ENCODE assay signal across 23 mouse cellular contexts in genomic region chr5:122003460-122003859, GRCm38 (mm10). TPM values are rescaled to one million over a fixed set of nuclear protein-coding genes. Genes with fewer than 3 reads are reported as not detected.
DNase-seq lines count a peak whose midpoint lies in the region; ATAC-seq lines count a peak whose summit lies in the region.
"Had no signal": no experiment of that assay in that cellular context is flagged by ENCODE, and none has a peak within 500 bp of the region (broad histone marks: within the 10 kb centered on the region; RNA-seq: fewer than 3 reads in every experiment).

No protein-coding gene starts in this region.

- H3K9ac ChIP-seq in midbrain, embryonic 12.5 days (replicated peaks): no peak overlapping the region
- no peak overlapping the region for H3K9ac ChIP-seq in midbrain, embryonic 14.5 days (replicated peaks; ENCODE audit: low read length)
- no peak overlapping the region for H3K9ac ChIP-seq in liver, embryonic 16.5 days (ENCODE audit: low read depth, low read length)
- H3K9ac ChIP-seq: embryonic facial prominence, embryonic 12.5 days; forebrain, embryonic 12.5 days; hindbrain, embryonic 13.5 days; limb, embryonic 15.5 days had no signal

- 0 out of 2 replicates have a peak overlapping the region, but pooled peaks have one; percentile 10 for H3K27ac ChIP-seq in midbrain, embryonic 12.5 days (replicated peaks)
- H3K27ac ChIP-seq in midbrain, embryonic 14.5 days (replicated peaks; ENCODE audit: low read depth, low read length): no peak overlapping the region
- no peak overlapping the region for H3K27ac ChIP-seq in liver, embryonic 16.5 days (ENCODE audit: low read length)
- H3K27ac ChIP-seq: embryonic facial prominence, embryonic 12.5 days; forebrain, embryonic 12.5 days; hindbrain, embryonic 13.5 days; kidney, postnatal 0 days; limb, embryonic 15.5 days; midbrain, embryonic 10.5 days had no signal

- H3K36me3 ChIP-seq in midbrain, embryonic 12.5 days: peaks cover 8% of the 10 kb centered on the region; the same call in 1 of the 2 replicates
- H3K36me3 ChIP-seq in midbrain, embryonic 14.5 days (ENCODE audit: control insufficient read depth, insufficient read depth, low read length): no peaks in the 10 kb centered on the region
- H3K36me3 ChIP-seq in liver, embryonic 16.5 days (ENCODE audit: control insufficient read depth, insufficient read depth): no peaks in the 10 kb centered on the region
- H3K36me3 ChIP-seq: embryonic facial prominence, embryonic 12.5 days; limb, embryonic 15.5 days had no signal

- no peak for ATAC-seq in midbrain, embryonic 12.5 days (ENCODE audit: low FRiP score, low read depth)
- no peak for ATAC-seq in midbrain, embryonic 14.5 days (ENCODE audit: low FRiP score, low TSS enrichment)
- peak; percentile 71 for ATAC-seq in liver, embryonic 16.5 days (ENCODE audit: low read depth)
- ATAC-seq in erythroblast, adult 5-6 weeks (replicated peaks; ENCODE audit: low FRiP score, poor library complexity, severe bottlenecking): no peak
- no peak for ATAC-seq in activated CD4-positive, CD25-positive, alpha-beta regulatory T cell, adult 4 months

- H3K4me1 ChIP-seq in midbrain, embryonic 12.5 days: peaks cover 10% of the 10 kb centered on the region; the same call in 1 of the 2 replicates
- peaks cover 4% of the 10 kb centered on the region; the same call in 1 of the 2 replicates for H3K4me1 ChIP-seq in midbrain, embryonic 14.5 days (ENCODE audit: control insufficient read depth, insufficient read depth, low read length)
- peaks cover 7% of the 10 kb centered on the region for H3K4me1 ChIP-seq in liver, embryonic 16.5 days (ENCODE audit: control insufficient read depth, low read depth, low read length)
- H3K4me1 ChIP-seq: embryonic facial prominence, embryonic 12.5 days; limb, embryonic 15.5 days had no signal

- WGBS in midbrain, embryonic 12.5 days: 65% methylated on average over 6 of the region's 6 CpGs
- WGBS in midbrain, embryonic 14.5 days: 74% methylated on average over 6 of the region's 6 CpGs
- WGBS in liver, embryonic 16.5 days (ENCODE audit: insufficient replicate concordance): 41% methylated on average over 6 of the region's 6 CpGs

- no peak overlapping the region for H3K4me3 ChIP-seq in midbrain, embryonic 12.5 days
- H3K4me3 ChIP-seq in midbrain, embryonic 14.5 days (replicated peaks; ENCODE audit: low read depth, low read length): no peak overlapping the region
- H3K4me3 ChIP-seq in liver, embryonic 16.5 days (ENCODE audit: low read depth, low read length): no peak overlapping the region
- H3K4me3 ChIP-seq: embryonic facial prominence, embryonic 12.5 days; erythroblast, embryonic 14.5 days; forebrain, embryonic 12.5 days; hindbrain, embryonic 13.5 days; limb, embryonic 15.5 days; midbrain, embryonic 10.5 days had no signal

- H3K27me3 ChIP-seq in midbrain, embryonic 12.5 days: no peaks in the 10 kb centered on the region
- no peaks in the 10 kb centered on the region for H3K27me3 ChIP-seq in midbrain, embryonic 14.5 days (ENCODE audit: control insufficient read depth, insufficient read depth, low read length)
- no peaks in the 10 kb centered on the region for H3K27me3 ChIP-seq in liver, embryonic 16.5 days (ENCODE audit: control insufficient read depth, insufficient read depth, low read depth, low read length)
- H3K27me3 ChIP-seq: embryonic facial prominence, embryonic 12.5 days; forebrain, embryonic 12.5 days; hindbrain, embryonic 13.5 days; limb, embryonic 15.5 days had no signal

- H3K9me3 ChIP-seq in midbrain, embryonic 12.5 days: peaks cover 14% of the 10 kb centered on the region
- H3K9me3 ChIP-seq in midbrain, embryonic 14.5 days (ENCODE audit: control insufficient read depth, low read length): peaks cover 8% of the 10 kb centered on the region; the same call in 1 of the 2 replicates
- H3K9me3 ChIP-seq in liver, embryonic 16.5 days (replicated peaks; ENCODE audit: control insufficient read depth, low read length): no peaks in the 10 kb centered on the region
- H3K9me3 ChIP-seq: embryonic facial prominence, embryonic 12.5 days; limb, embryonic 15.5 days had no signal

- DNase-seq in adrenal gland, adult (ENCODE audit: inconsistent age in 2 of 2, low spot score in 1 of 2): peak; percentile 33 to 63
- no peak for DNase-seq in adrenal gland, postnatal 4 days (ENCODE audit: low spot score in 2 of 2)
- no peak for DNase-seq in midbrain, embryonic 14.5 days
- DNase-seq: adrenal gland, postnatal 10 days; cerebellum, adult 8-10 months; gastrocnemius, postnatal 25 days; heart, postnatal 36 days; kidney, adult 2 months; layer of hippocampus, adult 9-11 months; left cerebral cortex, postnatal 4 days; right cerebral cortex, postnatal 25 days; thymus, postnatal 25 days had no signal

- no peak overlapping the region for H3K4me2 ChIP-seq in midbrain, embryonic 12.5 days (replicated peaks)
- H3K4me2 ChIP-seq in midbrain, embryonic 14.5 days (ENCODE audit: low read length): no peak overlapping the region
- no peak overlapping the region for H3K4me2 ChIP-seq in liver, embryonic 16.5 days (ENCODE audit: low read depth, low read length)
- H3K4me2 ChIP-seq: embryonic facial prominence, embryonic 12.5 days; forebrain, embryonic 12.5 days; hindbrain, embryonic 13.5 days; limb, embryonic 15.5 days had no signal

RNA-seq across cellular contexts. Expression of gene Cux2, which starts 46.4 kb away (rescaled TPM):
- total RNA-seq in adrenal gland, postnatal 4 days (2021): 10 to 100 TPM; 37.5 to 37.8 TPM
- polyA plus RNA-seq in midbrain, embryonic 12.5 days (2016; fragmentation: Nextera tagmentation; extraction: Ambion mirVana): 19.7 and 20.2 TPM in 2 replicates
- polyA plus RNA-seq in midbrain, embryonic 14.5 days (2014; fragmentation: Nextera tagmentation; extraction: Ambion mirVana): 25.5 and 28.8 TPM in 2 replicates
- polyA plus RNA-seq in liver, embryonic 16.5 days (2015; fragmentation: Nextera tagmentation; extraction: Ambion mirVana): 1.4 and 3.1 TPM in 2 replicates
- not detected in 2 replicates for total RNA-seq in erythroblast, adult 5-6 weeks (2015; ENCODE audit: low replicate concordance)
- 0.17 TPM in 1 of 2 replicates, not detected in the other for total RNA-seq in erythroblast, adult 5-6 weeks (2017; ENCODE audit: low replicate concordance)
- under 1 TPM in 1 of 2 experiments, not detected in 1; 0.13 TPM for polyA plus RNA-seq in activated CD4-positive, CD25-positive, alpha-beta regulatory T cell, adult 4 months (2017; shearing (Covaris generic))

Comparison
In these comparisons a context has a peak if more than half of its experiments do, and no peak if none do; other contexts are left out.
1. DNase-seq: peak in adrenal gland, adult (2 of 2); none in adrenal gland, postnatal 4 days (0 of 2) and midbrain, embryonic 14.5 days (single experiment).